ENCODE assay signal across 30 mouse cellular contexts in the genomic region with DNA sequence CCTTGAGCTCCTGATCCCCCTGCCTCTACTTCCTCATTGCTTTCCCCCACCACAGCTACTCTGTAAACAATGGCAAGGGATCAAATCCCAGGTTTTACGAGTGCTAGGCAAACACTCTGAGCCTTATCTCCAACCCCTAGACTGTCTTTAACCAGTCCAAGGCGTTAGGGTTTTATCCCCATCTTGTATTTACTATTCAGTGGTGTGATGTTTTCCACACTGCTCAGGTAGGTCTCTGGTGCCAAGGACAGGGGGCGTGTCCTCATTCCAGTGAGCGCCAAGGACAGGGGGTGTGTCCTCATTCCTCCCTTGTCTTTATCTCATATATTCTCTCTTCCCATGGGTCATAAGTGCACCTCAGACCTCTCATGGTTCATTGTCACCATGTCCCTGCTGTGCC. TPM values are rescaled to one million over a fixed set of nuclear protein-coding genes. Genes with fewer than 3 reads are reported as not detected.
A peak's percentile ranks its signal among the peaks of the same experiment; 100 is the strongest.
DNase-seq lines count a peak whose midpoint lies in the region; ATAC-seq and TF ChIP-seq lines count a peak whose summit lies in the region.
"Had no signal": no experiment of that assay in that cellular context is flagged by ENCODE, and none has a peak within 500 bp of the region (broad histone marks: within the 10 kb centered on the region; RNA-seq: fewer than 3 reads in every experiment).

A gene (plus strand): TSS at position 360 of the 400 bp plus-strand sequence.

- H3K36me3 ChIP-seq in kidney, adult 2 months (ENCODE audit: control insufficient read depth, insufficient read depth, low read length): no peaks in the 10 kb centered on the region
- no peaks in the 10 kb centered on the region for H3K36me3 ChIP-seq in intestine, embryonic 14.5 days (ENCODE audit: control insufficient read depth, insufficient read depth, low read length)
- H3K36me3 ChIP-seq in stomach, embryonic 16.5 days (ENCODE audit: control insufficient read depth, insufficient read depth, low read length): no peaks in the 10 kb centered on the region
- no peaks in the 10 kb centered on the region for H3K36me3 ChIP-seq in thymus, adult 2 months (ENCODE audit: control insufficient read depth, insufficient read depth, low read length)
- no peaks in the 10 kb centered on the region for H3K36me3 ChIP-seq in forebrain, embryonic 15.5 days
- H3K36me3 ChIP-seq: embryonic facial prominence, embryonic 15.5 days; forebrain, embryonic 10.5 days; G1E; heart, embryonic 10.5 days; heart, embryonic 15.5 days; hindbrain, embryonic 10.5 days had no signal

- H3K27ac ChIP-seq in kidney, adult 2 months (ENCODE audit: insufficient read depth, low read depth, low read length): no peak within 1 kb of the TSS
- no peak within 1 kb of the TSS for H3K27ac ChIP-seq in intestine, embryonic 14.5 days (ENCODE audit: low read depth)
- 0 out of 2 replicates have a peak within 1 kb of the TSS, but pooled peaks have one; percentile 1 for H3K27ac ChIP-seq in stomach, embryonic 16.5 days (ENCODE audit: low read length)
- H3K27ac ChIP-seq in thymus, adult 2 months (ENCODE audit: control insufficient read depth, insufficient read depth, low read length): no peak within 1 kb of the TSS
- H3K27ac ChIP-seq in forebrain, embryonic 15.5 days (replicated peaks): no peak within 1 kb of the TSS
- H3K27ac ChIP-seq: embryonic facial prominence, embryonic 15.5 days; forebrain, embryonic 10.5 days; heart, embryonic 10.5 days; heart, embryonic 15.5 days; hindbrain, embryonic 10.5 days had no signal

- H3K4me3 ChIP-seq in kidney, adult 2 months (ENCODE audit: insufficient read depth, low read depth, low read length): no peak within 1 kb of the TSS
- H3K4me3 ChIP-seq in intestine, embryonic 14.5 days (ENCODE audit: low read depth, low read length): no peak within 1 kb of the TSS
- H3K4me3 ChIP-seq in stomach, embryonic 16.5 days (replicated peaks; ENCODE audit: low read length): no peak within 1 kb of the TSS
- H3K4me3 ChIP-seq in thymus, adult 2 months (ENCODE audit: control insufficient read depth, insufficient read depth, low read length): no peak within 1 kb of the TSS
- H3K4me3 ChIP-seq in forebrain, embryonic 15.5 days: no peak within 1 kb of the TSS
- H3K4me3 ChIP-seq: embryonic facial prominence, embryonic 15.5 days; erythroblast, embryonic 14.5 days; forebrain, embryonic 10.5 days; heart, embryonic 10.5 days; heart, embryonic 15.5 days; hindbrain, embryonic 10.5 days had no signal

- ATAC-seq in intestine, embryonic 14.5 days (replicated peaks; ENCODE audit: low FRiP score, low TSS enrichment, low read depth): peak; percentile 73
- peak; percentile 66; the same call in 1 of the 2 replicates for ATAC-seq in stomach, embryonic 16.5 days (ENCODE audit: insufficient read depth, low FRiP score)
- no peak for ATAC-seq in forebrain, embryonic 15.5 days (replicated peaks)
- ATAC-seq: CD4-positive, CD25-positive, alpha-beta regulatory T cell, adult 4 months; forebrain, embryonic 16.5 days had no signal

- H3K4me1 ChIP-seq in kidney, adult 2 months (ENCODE audit: control insufficient read depth, insufficient read depth, low read length): no peaks in the 10 kb centered on the region; the same call in 1 of the 2 replicates
- H3K4me1 ChIP-seq in intestine, embryonic 14.5 days (replicated peaks; ENCODE audit: control insufficient read depth, insufficient read depth, low read length): no peaks in the 10 kb centered on the region
- H3K4me1 ChIP-seq in stomach, embryonic 16.5 days (ENCODE audit: control insufficient read depth, insufficient read depth, low read length): no peaks in the 10 kb centered on the region; the same call in 1 of the 2 replicates
- peaks cover 8% of the 10 kb centered on the region; the same call in 1 of the 2 replicates for H3K4me1 ChIP-seq in thymus, adult 2 months (replicated peaks; ENCODE audit: control insufficient read depth, insufficient read depth, low read length)
- H3K4me1 ChIP-seq in forebrain, embryonic 15.5 days: peaks cover 7% of the 10 kb centered on the region; the same call in 1 of the 2 replicates

- H3K4me2 ChIP-seq in intestine, embryonic 14.5 days (ENCODE audit: low read length): no peak within 1 kb of the TSS
- H3K4me2 ChIP-seq in stomach, embryonic 16.5 days (ENCODE audit: low read depth, low read length): no peak within 1 kb of the TSS
- H3K4me2 ChIP-seq in forebrain, embryonic 15.5 days (replicated peaks): no peak within 1 kb of the TSS
- H3K4me2 ChIP-seq: embryonic facial prominence, embryonic 15.5 days; heart, embryonic 15.5 days had no signal

- TF ChIP-seq POLR2A in kidney, adult 2 months (IDR thresholded peaks at IDR 0.05; ENCODE audit: low read depth, low read length): no peak
- no peak for TF ChIP-seq POLR2A in thymus, adult 2 months (IDR thresholded peaks at IDR 0.05; ENCODE audit: control insufficient read depth, extremely low read depth, insufficient read depth, low read length, poor library complexity)

- no peak for DNase-seq in kidney, adult 2 months
- DNase-seq in kidney, postnatal 14 days: no peak
- peak; percentile 53 for DNase-seq in intestine, embryonic 14.5 days (ENCODE audit: low spot score)
- DNase-seq in large intestine, adult 2 months (ENCODE audit: low read depth, low spot score): peak; percentile 61
- no peak for DNase-seq in thymus, adult 2 months
- no peak for DNase-seq in layer of hippocampus, postnatal 14 days (ENCODE audit: low spot score in 2 of 2)
- DNase-seq: adrenal gland, adult 8-10 months; adrenal gland, postnatal 36 days; B cell, adult 2 months; cerebellum, adult 8-10 months; cerebellum, postnatal 14 days; embryo, embryonic 11 days; gastrocnemius, postnatal 10 days; heart, adult 18-20 months had no signal

- no peak within 1 kb of the TSS for H3K9ac ChIP-seq in intestine, embryonic 14.5 days (ENCODE audit: low read length)
- H3K9ac ChIP-seq in stomach, embryonic 16.5 days (ENCODE audit: low read length): no peak within 1 kb of the TSS
- H3K9ac ChIP-seq in forebrain, embryonic 15.5 days (replicated peaks): no peak within 1 kb of the TSS
- H3K9ac ChIP-seq: embryonic facial prominence, embryonic 15.5 days; heart, embryonic 15.5 days had no signal

- no peaks in the 10 kb centered on the region for H3K9me3 ChIP-seq in intestine, embryonic 14.5 days (ENCODE audit: control insufficient read depth, low read length)
- no peaks in the 10 kb centered on the region for H3K9me3 ChIP-seq in stomach, embryonic 16.5 days (replicated peaks; ENCODE audit: control insufficient read depth, low read length)
- no peaks in the 10 kb centered on the region for H3K9me3 ChIP-seq in forebrain, embryonic 15.5 days
- H3K9me3 ChIP-seq: embryonic facial prominence, embryonic 15.5 days; forebrain, embryonic 10.5 days; heart, embryonic 10.5 days; heart, embryonic 15.5 days; hindbrain, embryonic 10.5 days had no signal

- no peaks in the 10 kb centered on the region for H3K27me3 ChIP-seq in kidney, adult 2 months (replicated peaks; ENCODE audit: control insufficient read depth, insufficient read depth, low read length)
- H3K27me3 ChIP-seq in intestine, embryonic 14.5 days (replicated peaks; ENCODE audit: control insufficient read depth, insufficient read depth, low read length): peaks cover 14% of the 10 kb centered on the region
- peaks cover 6% of the 10 kb centered on the region for H3K27me3 ChIP-seq in stomach, embryonic 16.5 days (ENCODE audit: control insufficient read depth, insufficient read depth, low read length)
- H3K27me3 ChIP-seq in thymus, adult 2 months (ENCODE audit: control insufficient read depth, insufficient read depth, low read length): no peaks in the 10 kb centered on the region; the same call in 1 of the 2 replicates
- H3K27me3 ChIP-seq in forebrain, embryonic 15.5 days: peaks cover 16% of the 10 kb centered on the region

- 68% methylated on average over 4 of the region's 4 CpGs for whole genome bisulfite sequencing in kidney, adult 2 months
- WGBS in intestine, embryonic 14.5 days: 59% methylated on average over 4 of the region's 4 CpGs
- 26% methylated on average over 4 of the region's 4 CpGs for WGBS in large intestine, adult 2 months
- 42% methylated on average over 4 of the region's 4 CpGs for WGBS in stomach, embryonic 16.5 days
- 80% methylated on average over 4 of the region's 4 CpGs for WGBS in thymus, adult 2 months
- 90% methylated on average over 4 of the region's 4 CpGs for WGBS in forebrain, embryonic 15.5 days

- no peak for TF ChIP-seq CTCF in kidney, adult 2 months (conservative IDR thresholded peaks at IDR 0.05; ENCODE audit: insufficient read depth, insufficient read length, low read depth, low read length)
- no peak for TF ChIP-seq CTCF in thymus, adult 2 months (IDR thresholded peaks at IDR 0.05; ENCODE audit: borderline replicate concordance, control insufficient read depth, extremely low read depth, insufficient read depth, low read length, poor library complexity)

RNA-seq across cellular contexts. Expression of the gene that starts here (rescaled TPM):
- 12.4 and 13.3 TPM in 2 replicates for polyA plus RNA-seq in kidney, adult 2 months (2012; rRNA removed)
- polyA plus RNA-seq in intestine, embryonic 14.5 days (2014; fragmentation: Nextera tagmentation; extraction: Ambion mirVana): 15.7 and 17.9 TPM in 2 replicates
- 3.1 and 4.3 TPM in 2 replicates for polyA plus RNA-seq in large intestine, adult 2 months (2012; rRNA removed)
- 124 and 215 TPM in 2 replicates for polyA plus RNA-seq in stomach, embryonic 16.5 days (2015; fragmentation: Nextera tagmentation; extraction: Ambion mirVana)
- polyA plus RNA-seq in thymus, adult 2 months (2012; rRNA removed): 2.1 and 2.4 TPM in 2 replicates
- not detected for total RNA-seq in layer of hippocampus, postnatal 14 days (2021)
- not detected in 2 replicates for polyA plus RNA-seq in forebrain, embryonic 15.5 days (2015; fragmentation: Nextera tagmentation; extraction: Ambion mirVana)
- total RNA-seq: adrenal gland, adult 8-10 months; adrenal gland, postnatal 36 days; common myeloid progenitor, adult 5-6 weeks; G1E; gastrocnemius, postnatal 10 days; gastrocnemius, postnatal 4 days; heart, adult 18-20 months; heart, postnatal 25 days had no signal
- polyA plus RNA-seq: CD4-positive, CD25-positive, alpha-beta regulatory T cell, adult 4 months; embryonic facial prominence, embryonic 11.5 days; embryonic facial prominence, embryonic 15.5 days; erythroblast, embryonic 14.5 days; forebrain, embryonic 10.5 days; forebrain, embryonic 16.5 days; frontal cortex, adult 2 months; G1E; heart, embryonic 10.5 days; heart, embryonic 15.5 days; hindbrain, embryonic 10.5 days had no signal

Comparison
In these comparisons a context has a peak if more than half of its experiments do, and no peak if none do; other contexts are left out.
1. DNase-seq: peak in intestine, embryonic 14.5 days (single experiment) and large intestine, adult 2 months (single experiment); none in kidney, adult 2 months (single experiment), kidney, postnatal 14 days (single experiment), thymus, adult 2 months (single experiment) and layer of hippocampus, postnatal 14 days (0 of 2).